Mouse (Mus musculus) ES-E14 (cell line): ENCODE results near the gene AU018091.

Experiments used
- HCFC1 ChIP-seq: IDR thresholded peaks from 2 replicates; pipeline ENCODE4 v1.6.1; 2012; ENCODE audit warnings: low read length, inconsistent platforms, borderline replicate concordance; ENCODE audit not compliant: insufficient read depth
- MAFK ChIP-seq: IDR thresholded peaks from 2 replicates; pipeline ENCODE4 v1.6.1; 2014; ENCODE audit warnings: mild to moderate bottlenecking, low read depth, low read length, inconsistent platforms; ENCODE audit not compliant: insufficient read depth
- ZC3H11A ChIP-seq: IDR thresholded peaks from 2 replicates; pipeline ENCODE4 v1.6.1; 2012; ENCODE audit warnings: low read depth, mild to moderate bottlenecking, inconsistent platforms, low read length, borderline replicate concordance
- ZNF384 ChIP-seq: IDR thresholded peaks from 2 replicates; pipeline ENCODE4 v1.6.1; 2012; ENCODE audit warnings: low read depth, low read length, inconsistent platforms

GRCm38 (mm10) chr7:3186136-3186535 lies 17.1 kb upstream of the AU018091 start:
- no peak for TF ChIP-seq MAFK
- TF ChIP-seq ZNF384, result no peak
- TF ChIP-seq HCFC1, result no peak
- TF ChIP-seq ZC3H11A, result no peak
